Mouse (Mus musculus): ENCODE measurements at regions not wholly inside any gene's neighbourhood (a gene's known extent, or its start where the extent isn't known, plus 50 kb on each side); places are given as distances from the start of the nearest gene placed in this dataset.
"Not testable (repeated sequence)": the region's sequence is repeated elsewhere in the genome, so short reads cannot be mapped to it uniquely, and the experiment has no call there.

DNA sequence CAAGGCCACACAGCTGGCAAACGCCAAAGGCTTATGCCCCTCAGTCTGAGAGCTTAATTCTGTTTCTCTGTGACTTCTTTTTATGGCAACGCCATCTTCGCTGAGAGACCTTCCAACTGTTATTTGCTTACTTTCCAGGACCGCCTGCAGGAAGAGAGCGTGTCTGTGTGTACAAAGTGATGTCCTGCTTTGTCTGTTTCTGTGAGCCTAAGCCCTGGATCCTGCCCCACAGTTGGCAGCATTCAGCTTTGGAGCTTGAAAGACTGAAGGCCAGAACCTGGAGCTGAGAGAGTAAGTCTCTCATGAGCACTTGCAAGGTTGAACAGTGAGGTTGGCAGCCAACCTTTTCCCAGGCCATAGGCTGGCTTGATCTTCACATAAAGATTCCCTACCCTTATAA is 212.8 kb downstream of the Dact1 start:
- Histone ChIP-seq H3K27ac (no peak overlapping the region), H3K4me2 (replicated peaks) (no peak overlapping the region), H3K9me3 (no peaks in the 10 kb centered on the region), H3K9ac (no peak overlapping the region), H3K36me3 (no peaks in the 10 kb centered on the region), H3K27me3 (replicated peaks) (no peaks in the 10 kb centered on the region), H3K4me1 (peaks cover 8% of the 10 kb centered on the region), H3K4me3 (no peak overlapping the region)
- ATAC-seq (ENCODE audit: low FRiP score, low read depth) = no peak
- WGBS = 75% methylated on average over 5 of the region's 5 CpGs

DNA sequence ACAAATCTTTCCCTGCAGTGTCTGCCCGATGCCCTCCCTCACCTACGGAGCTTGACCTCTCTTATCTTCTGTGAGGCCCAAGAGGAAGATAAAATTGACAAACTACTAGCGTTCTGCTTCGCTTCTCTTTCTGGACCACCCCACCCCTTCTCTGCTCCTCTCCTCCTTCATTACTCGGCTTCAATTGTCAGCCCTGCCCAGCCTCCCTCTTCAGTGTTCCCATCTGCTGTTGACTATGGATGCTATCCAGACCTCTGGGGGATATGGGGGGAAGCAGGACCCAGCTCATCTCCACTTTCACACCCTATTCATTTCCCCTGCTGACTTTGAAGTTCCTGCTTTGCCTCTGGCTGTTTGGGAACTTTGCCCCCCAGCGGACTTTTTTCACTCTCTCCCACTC is 214.5 kb downstream of the Dact1 start:
- H3K36me3 ChIP-seq = no peaks in the 10 kb centered on the region
- H3K4me2 ChIP-seq (replicated peaks) = no peak overlapping the region
- H3K27me3 ChIP-seq (replicated peaks) = no peaks in the 10 kb centered on the region
- no peak overlapping the region for H3K9ac ChIP-seq
- no peak overlapping the region for H3K4me3 ChIP-seq
- peaks cover 8% of the 10 kb centered on the region for H3K4me1 ChIP-seq
- no peaks in the 10 kb centered on the region for H3K9me3 ChIP-seq
- H3K27ac ChIP-seq = no peak overlapping the region
- WGBS = 47% methylated on average over 6 of the region's 6 CpGs
- no peak for ATAC-seq (ENCODE audit: low FRiP score, low read depth)

DNA sequence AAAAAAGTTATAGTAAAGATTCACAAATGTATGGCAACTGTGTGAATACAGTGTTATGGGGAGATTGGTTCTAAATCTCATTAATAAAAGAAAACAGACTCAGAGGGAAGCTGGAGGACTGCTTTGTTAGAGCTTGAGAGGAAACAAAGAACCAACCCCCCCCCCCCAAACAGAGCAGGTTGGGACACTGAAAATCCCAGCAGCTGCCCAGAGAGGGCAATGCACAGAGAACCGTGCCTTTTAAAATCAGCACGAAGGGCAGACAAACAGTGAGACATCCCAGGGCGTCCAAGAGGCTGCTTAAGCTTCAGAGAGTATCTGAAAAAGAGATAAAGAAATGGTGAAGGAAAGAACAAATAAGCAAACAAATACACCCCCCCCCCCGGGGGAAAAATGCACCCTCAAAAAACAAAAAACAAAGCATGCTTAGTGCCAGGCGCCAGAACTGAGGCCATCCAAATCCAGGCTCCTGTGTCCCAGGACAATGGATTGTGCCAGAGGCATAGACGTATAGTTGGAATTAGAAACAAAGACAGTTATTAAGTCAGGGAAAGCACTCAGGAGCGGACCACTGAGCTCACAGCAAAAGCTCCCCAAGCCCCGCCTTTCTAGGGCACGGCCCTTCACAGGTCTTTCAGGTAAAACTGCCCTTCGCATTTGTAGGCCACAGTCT is 215.7 kb downstream of the Dact1 start:
- Histone ChIP-seq H3K27ac (no peak overlapping the region), H3K9ac (no peak overlapping the region), H3K9me3 (no peaks in the 10 kb centered on the region), H3K27me3 (replicated peaks) (no peaks in the 10 kb centered on the region), H3K36me3 (no peaks in the 10 kb centered on the region), H3K4me2 (replicated peaks) (no peak overlapping the region), H3K4me1 (peaks cover 8% of the 10 kb centered on the region), H3K4me3 (no peak overlapping the region)
- WGBS = 40% methylated on average over 10 of the region's 10 CpGs
- no peak for ATAC-seq (ENCODE audit: low FRiP score, low read depth)

DNA sequence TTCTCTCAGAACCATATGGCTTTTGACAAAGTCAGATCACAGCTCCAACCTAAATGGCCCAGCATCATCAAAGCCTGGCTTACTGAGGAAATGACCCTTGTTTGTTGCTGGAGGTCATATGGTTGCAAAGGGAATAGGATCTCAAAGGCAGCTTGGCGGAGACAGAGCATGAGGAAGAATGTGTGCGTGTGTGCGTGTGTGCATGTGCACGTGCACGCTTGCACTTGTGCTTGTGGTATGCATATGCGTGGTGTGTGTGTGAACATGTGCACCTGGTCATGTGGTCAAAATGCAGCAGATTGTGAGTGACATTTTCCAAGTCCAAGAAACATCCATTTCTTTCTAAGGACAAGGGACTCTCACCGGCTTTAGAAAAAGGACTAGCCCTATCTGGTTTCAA is 216.9 kb downstream of the Dact1 start:
- 81% methylated on average over 7 of the region's 7 CpGs for WGBS
- no peak for ATAC-seq (ENCODE audit: low FRiP score, low read depth)
- H3K27ac ChIP-seq = no peak overlapping the region

DNA sequence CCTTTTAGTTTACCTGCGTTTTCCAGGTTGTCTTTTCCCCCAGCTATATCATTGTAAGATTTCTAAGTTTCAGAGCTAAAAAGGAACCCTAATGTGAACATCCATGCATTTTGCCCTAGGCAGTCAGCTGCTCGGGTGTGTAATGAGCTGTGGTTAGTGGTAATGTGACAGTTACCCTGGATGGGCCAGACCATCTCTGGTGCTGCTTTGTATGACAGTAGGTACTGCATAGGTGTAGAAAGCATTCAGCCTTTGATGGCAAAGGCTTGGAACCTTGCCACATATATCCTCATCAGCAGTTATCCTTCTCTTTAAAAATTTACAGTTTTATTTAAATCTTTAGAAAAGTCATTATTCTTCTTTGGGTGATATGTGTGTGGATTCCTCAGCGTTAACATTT is 222.5 kb downstream of the Dact1 start:
- Histone ChIP-seq H3K4me2 (replicated peaks) (no peak overlapping the region), H3K36me3 (no peaks in the 10 kb centered on the region), H3K27ac (no peak overlapping the region), H3K9ac (no peak overlapping the region), H3K27me3 (replicated peaks) (no peaks in the 10 kb centered on the region), H3K4me3 (no peak overlapping the region), H3K9me3 (no peaks in the 10 kb centered on the region), H3K4me1 (peaks cover 16% of the 10 kb centered on the region; the same call in 1 of the 2 replicates)
- ATAC-seq (ENCODE audit: low FRiP score, low read depth) = peak; percentile 71
- 66% methylated on average over 3 of the region's 3 CpGs for WGBS

More for the DNA sequence above, 216.9 kb downstream of the Dact1 start:
- H3K9me3 ChIP-seq = no peaks in the 10 kb centered on the region
- H3K36me3 ChIP-seq = no peaks in the 10 kb centered on the region
- no peaks in the 10 kb centered on the region for H3K27me3 ChIP-seq (replicated peaks)
- no peak overlapping the region for H3K4me2 ChIP-seq (replicated peaks)
- H3K4me1 ChIP-seq = peaks cover 8% of the 10 kb centered on the region
- H3K9ac ChIP-seq = no peak overlapping the region
- no peak overlapping the region for H3K4me3 ChIP-seq

DNA sequence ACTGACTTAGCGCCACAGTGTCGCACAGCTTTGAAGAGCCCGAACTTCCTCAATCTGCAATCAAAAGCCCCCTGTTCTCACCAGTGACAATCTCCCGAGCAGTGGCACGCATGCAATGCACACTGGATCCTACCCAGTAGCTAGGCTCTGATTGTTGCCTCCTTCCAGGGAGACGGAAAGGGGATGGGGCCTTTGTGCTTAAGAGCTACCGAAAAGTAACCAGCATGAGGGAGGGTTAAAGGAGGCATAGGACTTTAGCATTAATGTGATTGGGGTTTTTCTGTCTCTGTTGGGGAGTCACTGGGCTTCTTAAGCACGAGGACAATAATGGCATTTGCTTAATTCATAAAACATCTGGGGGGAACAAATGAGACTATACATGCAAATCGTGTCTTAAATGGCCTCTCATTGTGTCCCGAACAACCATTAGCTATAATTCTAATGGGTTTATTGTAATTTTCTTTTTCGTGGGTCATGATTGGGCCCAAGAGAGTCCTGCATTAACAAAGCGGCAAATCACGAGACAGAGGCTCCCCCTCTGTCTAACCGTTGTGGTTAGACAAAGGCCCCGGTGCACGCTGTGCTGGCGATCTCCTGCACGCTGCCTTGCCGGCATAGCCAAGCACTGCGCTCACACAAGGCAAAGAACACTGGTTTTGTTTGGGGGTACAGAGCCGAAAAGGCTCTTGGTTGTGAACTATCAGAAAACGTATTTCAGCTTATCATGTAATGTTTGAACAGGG is 223.2 kb downstream of the Dact1 start:
- H3K9me3 ChIP-seq = no peaks in the 10 kb centered on the region
- 36% methylated on average over 22 of the region's 22 CpGs for WGBS
- no peaks in the 10 kb centered on the region for H3K36me3 ChIP-seq
- no peak overlapping the region for H3K4me3 ChIP-seq
- H3K4me2 ChIP-seq (replicated peaks) = 0 out of 2 replicates have a peak overlapping the region, but pooled peaks have one; percentile 4
- no peak overlapping the region for H3K9ac ChIP-seq
- H3K27me3 ChIP-seq (replicated peaks) = no peaks in the 10 kb centered on the region
- peak; percentile 94 for ATAC-seq (ENCODE audit: low FRiP score, low read depth)
- peak overlapping the region; percentile 50; the same call in 1 of the 2 replicates for H3K27ac ChIP-seq
- H3K4me1 ChIP-seq = peaks cover 16% of the 10 kb centered on the region; the same call in 1 of the 2 replicates

DNA sequence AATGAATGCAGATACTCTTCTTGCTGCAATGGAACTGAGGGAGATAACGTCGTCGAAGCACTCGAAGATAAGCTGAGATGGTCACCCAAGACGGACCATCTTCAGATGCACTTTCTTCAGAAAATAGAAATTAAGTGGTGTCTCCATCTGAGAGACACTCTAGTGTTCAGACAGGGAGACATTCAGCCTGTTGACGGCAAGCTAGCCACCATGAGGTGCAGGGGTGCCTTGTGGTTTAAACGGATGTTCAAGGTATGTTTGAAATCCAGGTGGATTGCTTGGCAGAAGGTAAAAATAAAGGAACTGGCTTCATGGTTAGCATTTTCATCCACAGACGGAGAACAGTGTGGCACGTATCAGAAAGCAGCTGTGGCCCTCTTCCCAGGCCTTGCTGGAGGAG is 224.0 kb downstream of the Dact1 start:
- Histone ChIP-seq H3K4me2 (replicated peaks) (no peak overlapping the region), H3K9me3 (no peaks in the 10 kb centered on the region), H3K4me3 (no peak overlapping the region), H3K4me1 (peaks cover 16% of the 10 kb centered on the region; the same call in 1 of the 2 replicates), H3K27ac (0 out of 2 replicates have a peak overlapping the region, but pooled peaks have one; percentile 5), H3K9ac (no peak overlapping the region), H3K36me3 (no peaks in the 10 kb centered on the region), H3K27me3 (replicated peaks) (no peaks in the 10 kb centered on the region)
- WGBS = 91% methylated on average over 9 of the region's 9 CpGs
- no peak for ATAC-seq (ENCODE audit: low FRiP score, low read depth)

DNA sequence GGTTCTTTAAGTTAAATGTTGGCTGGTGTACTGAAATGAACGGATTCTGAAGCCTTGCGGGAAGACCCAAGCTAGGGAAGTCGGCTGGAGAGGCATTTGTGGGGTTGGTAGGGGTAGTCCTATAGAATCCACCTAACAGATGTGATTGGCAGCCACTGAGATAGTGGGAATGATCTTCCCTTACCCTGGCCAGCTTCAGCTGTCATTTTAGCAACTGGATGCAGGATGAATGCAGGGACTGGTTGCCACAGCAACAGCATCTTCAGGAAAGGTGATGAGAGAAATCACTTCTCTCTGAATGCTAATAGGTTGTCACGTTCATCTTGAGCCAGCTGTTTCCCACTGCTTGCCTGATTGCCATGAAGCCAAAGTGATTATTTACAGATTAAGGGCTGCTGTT is 224.5 kb downstream of the Dact1 start:
- Histone ChIP-seq H3K9ac (no peak overlapping the region), H3K27ac (0 out of 2 replicates have a peak overlapping the region, but pooled peaks have one; percentile 5), H3K4me1 (peaks cover 16% of the 10 kb centered on the region; the same call in 1 of the 2 replicates), H3K36me3 (no peaks in the 10 kb centered on the region), H3K4me2 (replicated peaks) (no peak overlapping the region), H3K27me3 (replicated peaks) (no peaks in the 10 kb centered on the region), H3K9me3 (no peaks in the 10 kb centered on the region), H3K4me3 (no peak overlapping the region)
- no peak for ATAC-seq (ENCODE audit: low FRiP score, low read depth)
- whole genome bisulfite sequencing = 74% methylated on average over 4 of the region's 4 CpGs

DNA sequence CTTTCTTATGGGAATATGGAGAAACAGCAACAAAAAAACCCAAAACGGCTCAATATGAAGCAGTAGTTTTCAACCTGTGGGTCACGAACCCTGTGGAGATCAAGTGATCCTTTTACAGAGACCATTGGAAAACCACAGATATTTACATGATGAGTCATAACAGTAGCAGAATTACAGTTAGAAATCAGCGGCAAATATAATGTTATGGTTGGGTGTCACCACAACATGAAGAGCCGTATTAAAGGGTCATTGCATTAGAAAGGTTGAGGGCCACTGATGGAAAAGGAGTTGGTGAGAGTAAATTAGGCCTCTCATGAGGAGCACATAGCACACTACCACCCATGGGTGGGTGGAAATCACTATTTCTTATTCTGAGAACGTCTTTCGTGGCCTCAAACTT is 225.6 kb downstream of the Dact1 start:
- Histone ChIP-seq H3K36me3 (no peaks in the 10 kb centered on the region), H3K4me3 (no peak overlapping the region), H3K9me3 (no peaks in the 10 kb centered on the region), H3K4me1 (peaks cover 16% of the 10 kb centered on the region; the same call in 1 of the 2 replicates), H3K27ac (no peak overlapping the region), H3K9ac (no peak overlapping the region), H3K4me2 (replicated peaks) (no peak overlapping the region), H3K27me3 (replicated peaks) (no peaks in the 10 kb centered on the region)
- ATAC-seq (ENCODE audit: low FRiP score, low read depth) = no peak
- 95% methylated on average over 6 of the region's 6 CpGs for WGBS

DNA sequence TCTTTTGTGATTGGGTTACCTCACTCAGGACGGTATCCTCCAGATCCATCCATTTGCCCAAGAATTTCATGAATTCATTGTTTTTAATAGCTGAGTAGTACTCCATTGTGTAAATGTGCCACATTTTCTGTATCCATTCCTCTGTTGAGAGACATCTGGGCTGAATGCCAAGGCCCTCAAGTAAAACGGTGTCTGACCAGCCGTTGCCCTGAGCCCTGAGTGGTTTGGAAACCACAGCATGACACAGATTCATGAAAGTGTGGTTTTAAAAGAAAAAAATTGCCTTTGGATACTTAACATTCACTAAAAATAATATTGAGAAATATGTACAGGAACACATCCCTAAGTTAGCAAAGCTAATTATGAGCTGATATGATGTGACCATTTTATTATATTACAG is 226.1 kb downstream of the Dact1 start:
- H3K27ac ChIP-seq; H3K36me3 ChIP-seq; H3K9ac ChIP-seq; ATAC-seq (ENCODE audit: low FRiP score, low read depth); H3K4me3 ChIP-seq; H3K27me3 ChIP-seq (replicated peaks); H3K9me3 ChIP-seq; H3K4me2 ChIP-seq (replicated peaks): not testable (repeated sequence)
- 87% methylated on average over 3 of the region's 3 CpGs for WGBS
- peaks cover 16% of the 10 kb centered on the region; the same call in 1 of the 2 replicates for H3K4me1 ChIP-seq

DNA sequence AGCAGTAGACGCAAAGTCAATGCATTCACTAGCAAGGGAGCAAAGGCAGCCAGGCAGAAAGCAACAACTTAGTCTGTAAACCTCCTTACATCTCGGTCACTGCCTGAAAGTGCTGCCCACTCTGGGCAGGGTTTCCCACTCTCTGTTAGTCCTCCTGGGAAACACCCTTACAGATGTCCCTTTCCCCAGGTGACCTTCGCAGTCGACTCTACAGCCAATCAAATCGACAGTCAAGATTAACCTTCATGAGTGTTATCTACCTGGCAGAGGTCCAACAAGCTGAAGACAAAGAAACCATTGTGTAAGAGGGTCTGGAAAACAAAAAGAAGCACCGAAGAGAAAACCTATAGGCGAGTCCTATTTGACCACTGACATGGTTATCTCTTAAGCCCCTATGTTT is 229.0 kb downstream of the Dact1 start:
- WGBS = 83% methylated on average over 7 of the region's 7 CpGs
- H3K4me2 ChIP-seq (replicated peaks) = no peak overlapping the region
- H3K27me3 ChIP-seq (replicated peaks) = no peaks in the 10 kb centered on the region

DNA sequence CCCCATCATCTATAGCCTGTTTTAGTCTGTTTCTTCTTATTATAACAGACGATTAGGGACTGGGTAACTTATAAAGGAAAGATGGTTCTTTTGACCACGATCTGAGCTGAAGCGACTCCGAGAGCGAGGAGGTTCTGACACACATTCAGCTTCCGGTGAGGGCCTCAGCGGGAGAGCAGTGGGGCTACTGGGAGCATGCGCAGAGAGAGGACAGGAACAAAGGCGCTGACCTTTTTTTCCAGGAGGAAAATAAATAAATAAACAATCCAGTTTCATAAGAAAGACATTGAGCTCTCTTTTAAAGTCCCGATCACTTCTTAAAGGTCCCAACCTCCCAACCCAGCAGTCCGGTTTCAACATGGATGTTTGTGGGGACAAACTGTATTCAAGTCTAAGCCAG is 230.6 kb downstream of the Dact1 start:
- H3K27ac ChIP-seq = no peak overlapping the region
- no peak overlapping the region for H3K4me3 ChIP-seq
- no peak overlapping the region for H3K9ac ChIP-seq
- H3K9me3 ChIP-seq = no peaks in the 10 kb centered on the region
- H3K36me3 ChIP-seq = no peaks in the 10 kb centered on the region
- ATAC-seq (ENCODE audit: low FRiP score, low read depth) = no peak
- 0 out of 2 replicates have a peak, but pooled peaks cover 4% of the 10 kb centered on the region for H3K4me1 ChIP-seq
- H3K27me3 ChIP-seq (replicated peaks) = no peaks in the 10 kb centered on the region
- H3K4me2 ChIP-seq (replicated peaks) = no peak overlapping the region
- 84% methylated on average over 11 of the region's 11 CpGs for WGBS

More for the DNA sequence above, 229.0 kb downstream of the Dact1 start:
- no peaks in the 10 kb centered on the region for H3K9me3 ChIP-seq
- H3K4me3 ChIP-seq = no peak overlapping the region
- peaks cover 12% of the 10 kb centered on the region; the same call in 1 of the 2 replicates for H3K4me1 ChIP-seq
- ATAC-seq (ENCODE audit: low FRiP score, low read depth) = no peak
- H3K9ac ChIP-seq = no peak overlapping the region
- H3K27ac ChIP-seq = no peak overlapping the region
- H3K36me3 ChIP-seq = no peaks in the 10 kb centered on the region
